Mouse (Mus musculus) lung, adult 2 months (tissue): ENCODE measurements at regions not wholly inside any gene's neighbourhood (a gene's known extent, or its start where the extent isn't known, plus 50 kb on each side); places are given as distances from the start of the nearest gene placed in this dataset.

ENCODE experiments used
- CTCF ChIP-seq: fragments of 200-500 bp; IDR thresholded peaks from 2 replicates; pipeline ENCODE4 v1.5.1; 2011; ENCODE audit warnings: mild to moderate bottlenecking, low read length, control low read depth; ENCODE audit not compliant: insufficient read depth
- POLR2A ChIP-seq: fragments of 200-500 bp; IDR thresholded peaks from 2 replicates; pipeline ENCODE4 v1.6.1; 2011; ENCODE audit warnings: low read depth, mild to moderate bottlenecking, control low read depth, low read length, borderline replicate concordance; ENCODE audit errors: extremely low read depth

DNA sequence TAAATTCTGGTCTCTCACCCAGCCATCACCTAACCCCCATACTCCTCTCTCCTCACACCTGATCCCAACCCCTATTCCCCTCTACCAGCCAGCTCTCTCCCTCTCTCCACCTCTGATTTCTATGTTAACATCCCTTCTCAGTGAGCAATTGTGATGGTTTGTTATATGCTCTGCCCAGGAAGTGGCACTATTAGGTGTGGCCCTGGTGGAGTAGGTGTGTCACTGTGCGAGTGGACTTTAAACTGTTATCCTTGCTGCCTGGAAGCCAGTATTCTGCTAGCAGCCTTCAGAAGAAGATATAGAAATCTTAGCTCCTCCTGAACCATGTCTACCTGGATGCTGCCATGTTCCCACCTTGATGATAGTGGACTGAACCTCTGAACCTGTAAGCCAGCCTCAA lies 114.4 kb upstream of the Vegfc start:
- TF ChIP-seq CTCF (no peak), POLR2A (no peak)
